Mouse (Mus musculus): ENCODE data around the gene Ifne.
"Not testable (repeated sequence)": the region's sequence is repeated elsewhere in the genome, so short reads cannot be mapped to it uniquely, and the experiment has no call there.

Gene Ifne

GRCm38 (mm10) chr4:88867366-88867925 lies 12.6 kb downstream of the Ifne start:
- DNase-seq: peak; percentile 44

DNA sequence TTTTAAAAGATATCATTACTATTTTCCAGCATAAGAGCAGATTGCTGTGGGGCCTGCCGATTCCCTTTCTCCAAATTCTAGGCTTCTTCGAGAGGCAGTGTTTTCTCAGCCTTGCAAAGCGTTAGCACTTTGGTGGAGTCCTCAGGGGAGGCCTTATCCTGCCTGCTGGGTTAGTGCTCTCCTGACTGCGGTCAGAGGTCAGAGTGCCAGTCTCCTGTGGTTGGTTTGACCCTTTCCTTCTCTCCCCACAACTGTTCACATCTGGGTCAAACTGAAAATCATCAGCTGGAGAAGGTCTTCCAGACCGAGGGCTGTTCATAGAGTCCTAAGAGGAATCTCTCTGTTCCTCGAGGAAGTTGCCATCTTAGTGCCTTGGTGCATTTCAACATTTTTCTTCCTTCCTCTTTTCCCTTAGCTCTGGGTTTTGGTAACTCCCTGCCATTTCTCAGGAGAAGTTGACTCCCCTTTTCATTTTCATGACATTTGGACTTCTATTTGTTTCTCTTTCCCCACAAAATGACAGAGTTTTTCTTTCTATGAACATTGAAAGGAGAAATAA lies 14.9 kb downstream of the Ifne start:
- no peak for DNase-seq

- DNase-seq: no peak
These were observed 15.4 kb downstream of the Ifne start for GRCm38 (mm10) chr4:88864599-88864998.

GRCm38 (mm10) chr4:88863309-88863708 lies 16.7 kb downstream of the Ifne start:
- no peak for DNase-seq

DNA sequence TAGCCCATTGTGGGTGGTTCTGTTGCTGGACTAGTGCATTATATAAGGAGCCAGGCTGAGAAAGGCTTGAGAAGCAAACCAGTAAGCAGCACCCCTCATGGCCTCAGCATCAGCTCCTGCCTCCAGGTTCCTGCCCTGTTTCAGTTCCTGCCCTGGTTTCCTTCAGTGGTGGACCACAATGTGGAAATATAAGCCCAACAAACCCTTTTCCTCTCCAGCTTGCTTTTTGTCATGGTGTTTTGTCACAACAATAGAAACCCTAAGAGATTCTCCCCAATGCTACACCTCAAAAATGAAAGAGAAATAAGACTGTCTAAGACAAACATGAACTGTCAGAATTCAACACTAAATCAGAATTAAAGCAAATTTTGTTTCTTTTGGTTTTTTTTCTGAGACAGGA lies 20.8 kb downstream of the Ifne start:
- DNase-seq: no peak

GRCm38 (mm10) chr4:88851026-88851763 lies 28.8 kb downstream of the Ifne start:
- DNase-seq: no peak

GRCm38 (mm10) chr4:88849698-88850097 lies 30.3 kb downstream of the Ifne start, which contains the start of gene Ifna1:
Gene Ifna1 (plus strand): TSS chr4:88850087.
- no peak for DNase-seq

GRCm38 (mm10) chr4:88845334-88845733 lies 34.7 kb downstream of the Ifne start:
- DNase-seq: no peak

DNA sequence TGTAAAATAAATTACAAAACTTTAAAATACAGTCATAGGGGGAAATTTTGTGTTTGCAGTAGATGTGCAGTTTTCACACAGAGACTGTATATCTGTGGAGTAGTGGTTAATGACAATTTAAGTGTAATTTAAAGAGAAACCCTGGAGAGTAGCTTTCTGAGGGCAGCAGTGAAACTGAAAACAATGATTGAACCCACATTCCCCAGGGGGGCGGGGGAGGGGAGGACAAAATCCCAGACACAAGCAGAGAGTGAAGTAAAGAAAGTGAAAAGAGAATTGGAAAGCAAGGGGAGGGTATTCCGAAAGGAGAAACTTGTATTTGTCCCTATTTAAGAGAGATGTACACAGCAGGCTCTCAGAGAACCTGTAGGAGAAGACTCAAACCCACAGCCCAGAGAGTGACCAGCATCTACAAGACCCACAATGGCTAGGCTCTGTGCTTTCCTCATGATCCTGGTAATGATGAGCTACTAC lies 38.5 kb downstream of the Ifne start, which contains the start of gene Ifna4:
Ifna4 (plus strand) TSS at position 424 of the 474 bp plus-strand sequence.
- DNase-seq: no peak

DNA sequence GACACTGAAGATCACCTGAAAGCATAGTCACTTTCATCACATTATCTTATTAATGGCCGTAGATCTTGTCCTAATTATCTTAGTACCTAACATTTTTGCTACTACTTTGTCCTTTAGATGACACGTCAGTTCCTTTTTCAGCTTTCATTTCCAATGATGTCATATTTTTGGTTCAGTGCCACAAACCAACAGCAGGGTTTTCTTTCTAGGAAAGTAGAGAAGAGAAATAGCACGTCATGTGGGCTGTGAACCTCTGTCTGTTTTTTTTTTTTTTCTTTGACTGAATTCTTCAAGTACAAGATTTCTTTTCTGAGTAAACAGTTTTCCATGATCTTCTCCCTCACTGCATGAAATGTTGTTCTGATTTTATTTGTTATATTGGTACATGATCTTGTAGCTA lies 39.9 kb downstream of the Ifne start:
- DNase-seq: no peak

GRCm38 (mm10) chr4:88838828-88839227 lies 41.2 kb downstream of the Ifne start:
- no peak for DNase-seq

GRCm38 (mm10) chr4:88835225-88835624 lies 44.8 kb downstream of the Ifne start, which contains the start of gene Ifna5:
Gene Ifna5 (plus strand): TSS chr4:88835525.
- DNase-seq: not testable (repeated sequence)

DNA sequence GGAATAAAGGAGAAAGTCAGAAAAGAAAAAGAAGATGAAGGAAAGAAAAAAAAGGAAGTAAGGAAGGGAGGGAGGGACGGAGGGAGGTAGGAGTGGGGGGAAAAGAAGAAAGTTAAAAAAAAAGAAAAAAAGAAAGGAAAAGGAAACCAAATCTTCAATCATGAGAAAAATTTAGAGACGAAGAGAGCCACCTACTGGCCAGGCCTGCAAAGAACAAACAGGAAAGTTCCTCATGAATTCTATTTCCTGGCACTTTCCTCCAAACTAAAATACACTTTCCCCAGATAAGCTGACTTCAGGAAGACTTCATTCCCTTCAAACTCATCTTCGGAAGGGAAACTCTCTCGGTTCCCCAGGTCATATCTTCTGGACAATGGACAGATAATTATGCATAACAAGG lies 49.5 kb downstream of the Ifne start:
- peak; percentile 3 for DNase-seq

All from kidney, adult 11 months (tissue).